Mouse (Mus musculus) limb, embryonic 12.5 days (tissue): ENCODE data around the gene C77080. TPM values are rescaled to one million over a fixed set of nuclear protein-coding genes. Genes with fewer than 3 reads are reported as not detected.

Experiments
- ATAC-seq: fragments of 200-750 bp; cut with Nextera tagmentation; 2 replicates; pipeline ENCODE4 v1.8.0; 2017; ENCODE audit warnings: low read depth, moderate TSS enrichment; ENCODE audit not compliant: insufficient number of reproducible peaks, insufficient read depth, low FRiP score, low TSS enrichment
- H3K27ac ChIP-seq: fragments of 300-500 bp; sonication (generic); 2 replicates; pipeline ENCODE4 v1.5.1; 2016; ENCODE audit warnings: mild to moderate bottlenecking, moderate library complexity
- H3K27me3 ChIP-seq: fragments of 300-500 bp; sonication (generic); 2 replicates; pipeline ENCODE4 v1.6.1; 2016; ENCODE audit warnings: mild to moderate bottlenecking, moderate library complexity
- H3K36me3 ChIP-seq: fragments of 300-500 bp; sonication (generic); 2 replicates; pipeline ENCODE4 v1.6.1; 2016; ENCODE audit warnings: mild to moderate bottlenecking, moderate library complexity
- H3K4me1 ChIP-seq: fragments of 300-500 bp; sonication (generic); replicated peaks from 2 replicates; pipeline ENCODE4 v1.6.1; 2016
- H3K4me2 ChIP-seq: fragments of 300-500 bp; sonication (generic); 2 replicates; pipeline ENCODE4 v1.6.1; 2016; ENCODE audit warnings: mild to moderate bottlenecking, moderate library complexity
- H3K4me3 ChIP-seq: fragments of 300-500 bp; sonication (generic); replicated peaks from 2 replicates; pipeline ENCODE4 v1.5.1; 2016; ENCODE audit warnings: mild to moderate bottlenecking
- H3K9ac ChIP-seq: fragments of 300-500 bp; sonication (generic); replicated peaks from 2 replicates; pipeline ENCODE4 v1.6.1; 2016; ENCODE audit warnings: mild to moderate bottlenecking, moderate library complexity
- H3K9me3 ChIP-seq: fragments of 300-500 bp; sonication (generic); 2 replicates; pipeline ENCODE4 v1.6.1; 2016; ENCODE audit warnings: mild to moderate bottlenecking, moderate library complexity
- WGBS: fragments of 180-500 bp; shearing (Covaris S2); methylation state at CpG from one replicate; pipeline ENCODE4 v1.1.7; 2016; 5-methylcytosine and 5-hydroxymethylcytosine counted together
- polyA plus RNA-seq: library from polyadenylated mRNA; unstranded; fragments of >200 nt; fragmentation: Nextera tagmentation; extraction: Ambion mirVana; gene quantifications from 2 replicates; pipeline ENCODE4 v1.2.1, GENCODE M21; 2016

Gene C77080
- polyA plus RNA-seq, 1 experiment from 2014 or later = 4.6 TPM

GRCm38 (mm10) chr4:129211461-129211860 lies 49.7 kb downstream of the C77080 start:
- 86% methylated on average over 4 of the region's 4 CpGs for WGBS
- Histone ChIP-seq H3K27ac (no peak overlapping the region), H3K4me2 (no peak overlapping the region), H3K4me3 (no peak overlapping the region), H3K9ac (no peak overlapping the region), H3K9me3 (no peaks in the 10 kb centered on the region), H3K36me3 (peaks cover 97% of the 10 kb centered on the region), H3K27me3 (no peaks in the 10 kb centered on the region), H3K4me1 (no peaks in the 10 kb centered on the region)
- no peak for ATAC-seq

- Histone ChIP-seq H3K9me3 (no peaks in the 10 kb centered on the region), H3K27me3 (no peaks in the 10 kb centered on the region), H3K36me3 (peaks cover 94% of the 10 kb centered on the region), H3K4me2 (no peak overlapping the region), H3K9ac (no peak overlapping the region), H3K4me1 (no peaks in the 10 kb centered on the region), H3K4me3 (no peak overlapping the region), H3K27ac (no peak overlapping the region)
- ATAC-seq = no peak
- 63% methylated on average over 7 of the region's 7 CpGs for WGBS
Observed at GRCm38 (mm10) chr4:129209504-129209903, 51.7 kb downstream of the C77080 start.

- Histone ChIP-seq H3K36me3 (peaks cover 94% of the 10 kb centered on the region), H3K9me3 (no peaks in the 10 kb centered on the region), H3K4me2 (no peak overlapping the region), H3K27ac (no peak overlapping the region), H3K4me1 (no peaks in the 10 kb centered on the region), H3K9ac (no peak overlapping the region), H3K27me3 (no peaks in the 10 kb centered on the region), H3K4me3 (no peak overlapping the region)
- ATAC-seq = no peak
- 88% methylated on average over 8 of the region's 8 CpGs for WGBS
Observed at GRCm38 (mm10) chr4:129206792-129207191, 54.4 kb downstream of the C77080 start.

GRCm38 (mm10) chr4:129204655-129205054 lies 56.5 kb downstream of the C77080 start:
- Histone ChIP-seq H3K9me3 (no peaks in the 10 kb centered on the region), H3K36me3 (peaks cover 94% of the 10 kb centered on the region), H3K4me2 (no peak overlapping the region), H3K4me1 (no peaks in the 10 kb centered on the region), H3K9ac (no peak overlapping the region), H3K4me3 (no peak overlapping the region), H3K27ac (no peak overlapping the region), H3K27me3 (no peaks in the 10 kb centered on the region)
- WGBS = 94% methylated on average over 10 of the region's 10 CpGs
- no peak for ATAC-seq

GRCm38 (mm10) chr4:129197514-129197913 lies 63.7 kb downstream of the C77080 start:
- peaks cover 82% of the 10 kb centered on the region for H3K36me3 ChIP-seq
- no peaks in the 10 kb centered on the region for H3K9me3 ChIP-seq
- no peaks in the 10 kb centered on the region for H3K27me3 ChIP-seq
- H3K27ac ChIP-seq = no peak overlapping the region
- no peak overlapping the region for H3K4me3 ChIP-seq
- no peak overlapping the region for H3K4me2 ChIP-seq
- no peaks in the 10 kb centered on the region for H3K4me1 ChIP-seq
- H3K9ac ChIP-seq = no peak overlapping the region
- no peak for ATAC-seq
- 96% methylated on average over 6 of the region's 6 CpGs for WGBS

GRCm38 (mm10) chr4:129194280-129194679 lies 66.9 kb downstream of the C77080 start:
- no peak for ATAC-seq
- Histone ChIP-seq H3K4me2 (no peak overlapping the region), H3K4me1 (peaks cover 14% of the 10 kb centered on the region), H3K9ac (no peak overlapping the region), H3K36me3 (peaks cover 54% of the 10 kb centered on the region), H3K9me3 (no peaks in the 10 kb centered on the region), H3K27ac (no peak overlapping the region), H3K27me3 (no peaks in the 10 kb centered on the region), H3K4me3 (no peak overlapping the region)
- 95% methylated on average over 1 of the region's 1 CpGs for WGBS

- Histone ChIP-seq H3K4me2 (peak overlapping the region; percentile 86; the same call in 1 of the 2 replicates), H3K27ac (no peak overlapping the region)
Observed at GRCm38 (mm10) chr4:129191691-129192090, 69.5 kb downstream of the C77080 start.

GRCm38 (mm10) chr4:129190538-129190937 lies 70.7 kb downstream of the C77080 start:
- 5% methylated on average over 12 of the region's 12 CpGs for WGBS
- Histone ChIP-seq H3K27me3 (no peaks in the 10 kb centered on the region), H3K36me3 (peaks cover 24% of the 10 kb centered on the region), H3K4me3 (peak overlapping the region; percentile 96), H3K9me3 (no peaks in the 10 kb centered on the region), H3K27ac (peak overlapping the region; percentile 82; the same call in 1 of the 2 replicates), H3K9ac (peak overlapping the region; percentile 70), H3K4me2 (peak overlapping the region; percentile 86), H3K4me1 (peaks cover 19% of the 10 kb centered on the region)
- ATAC-seq = no peak

More at GRCm38 (mm10) chr4:129191691-129192090, 69.5 kb downstream of the C77080 start:
- Histone ChIP-seq H3K4me3 (no peak overlapping the region), H3K27me3 (no peaks in the 10 kb centered on the region), H3K9me3 (no peaks in the 10 kb centered on the region), H3K36me3 (peaks cover 34% of the 10 kb centered on the region), H3K9ac (no peak overlapping the region), H3K4me1 (peaks cover 19% of the 10 kb centered on the region)
- WGBS = 72% methylated on average over 5 of the region's 5 CpGs
- no peak for ATAC-seq

- WGBS = under 1% methylated on average over 58 of the region's 58 CpGs
- H3K4me3 ChIP-seq = peak within 1 kb of the TSS; percentile 96
- peak within 1 kb of the TSS; percentile 91 for H3K9ac ChIP-seq
- no peaks in the 10 kb centered on the region for H3K27me3 ChIP-seq
- peak; percentile 91 for ATAC-seq
- peaks cover 19% of the 10 kb centered on the region for H3K4me1 ChIP-seq
- H3K36me3 ChIP-seq = peaks cover 18% of the 10 kb centered on the region
- peak within 1 kb of the TSS; percentile 86 for H3K4me2 ChIP-seq
- H3K27ac ChIP-seq = peak within 1 kb of the TSS; percentile 97
- H3K9me3 ChIP-seq = no peaks in the 10 kb centered on the region
Observed at GRCm38 (mm10) chr4:129189542-129190519, 71.4 kb downstream of the C77080 start, which contains the start of the genes S100pbp and Yars. TSS of gene S100pbp (minus strand) at chr4:129189727. TSS of gene Yars (plus strand) at chr4:129189760.

- under 1% methylated on average over 73 of the region's 74 CpGs for WGBS
Observed at GRCm38 (mm10) chr4:129188803-129189541, 72.2 kb downstream of the C77080 start.

More at GRCm38 (mm10) chr4:129188803-129189541, 72.2 kb downstream of the C77080 start:
- peak; percentile 23; the same call in 1 of the 2 replicates for ATAC-seq
- no peaks in the 10 kb centered on the region for H3K27me3 ChIP-seq
- peak overlapping the region; percentile 97 for H3K27ac ChIP-seq
- H3K4me2 ChIP-seq = peak overlapping the region; percentile 70
- no peaks in the 10 kb centered on the region for H3K9me3 ChIP-seq
- peak overlapping the region; percentile 91 for H3K9ac ChIP-seq
- peaks cover 17% of the 10 kb centered on the region for H3K36me3 ChIP-seq
- H3K4me3 ChIP-seq = peak overlapping the region; percentile 96
- peaks cover 19% of the 10 kb centered on the region for H3K4me1 ChIP-seq
